Mouse (Mus musculus) liver, embryonic 11.5 days (tissue): ENCODE results near the gene Hint1. TPM values are rescaled to one million over a fixed set of nuclear protein-coding genes. Genes with fewer than 3 reads are reported as not detected.
A peak's percentile ranks its signal among the peaks of the same experiment; 100 is the strongest.
"Not testable (repeated sequence)": the region's sequence is repeated elsewhere in the genome, so short reads cannot be mapped to it uniquely, and the experiment has no call there.

Source experiments
- ATAC-seq: fragments of 200-750 bp; cut with Nextera tagmentation; replicated peaks from 2 replicates; pipeline ENCODE4 v1.8.0; 2017; ENCODE audit warnings: moderate number of reproducible peaks, mild to moderate bottlenecking, moderate TSS enrichment, moderate library complexity; ENCODE audit not compliant: low FRiP score
- DNase-seq: peaks from one replicate; pipeline ENCODE4 v3.0.0-alpha.2; 2017; ENCODE audit warnings: low spot score
- H3K27ac ChIP-seq: fragments of 300-500 bp; sonication (generic); 2 replicates; pipeline ENCODE4 v1.5.1; 2014; ENCODE audit warnings: mild to moderate bottlenecking, low read depth, low read length, control low read depth
- H3K27me3 ChIP-seq: fragments of 300-500 bp; sonication (generic); replicated peaks from 2 replicates; pipeline ENCODE4 v1.6.1; 2014; ENCODE audit warnings: low read length, mixed read lengths; ENCODE audit not compliant: control insufficient read depth, insufficient read depth
- H3K36me3 ChIP-seq: fragments of 300-500 bp; sonication (generic); 2 replicates; pipeline ENCODE4 v1.6.1; 2014; ENCODE audit warnings: mild to moderate bottlenecking, low read length, moderate library complexity, mixed read lengths; ENCODE audit not compliant: control insufficient read depth, insufficient read depth
- H3K4me1 ChIP-seq: fragments of 300-500 bp; sonication (generic); replicated peaks from 2 replicates; pipeline ENCODE4 v1.6.1; 2014; ENCODE audit warnings: low read length, mixed read lengths; ENCODE audit not compliant: control insufficient read depth, insufficient read depth
- H3K4me2 ChIP-seq: fragments of 300-500 bp; sonication (generic); 2 replicates; pipeline ENCODE4 v1.6.1; 2014; ENCODE audit warnings: mild to moderate bottlenecking, control low read depth, moderate library complexity
- H3K4me3 ChIP-seq: fragments of 300-500 bp; sonication (generic); 2 replicates; pipeline ENCODE4 v1.5.1; 2014; ENCODE audit warnings: low read depth, low read length, control low read depth
- H3K9ac ChIP-seq: fragments of 300-500 bp; sonication (generic); 2 replicates; pipeline ENCODE4 v1.6.1; 2014; ENCODE audit warnings: low read depth, low read length, control low read depth
- H3K9me3 ChIP-seq: fragments of 300-500 bp; sonication (generic); 2 replicates; pipeline ENCODE4 v1.6.1; 2016; ENCODE audit warnings: low read length, inconsistent platforms, mixed read lengths; ENCODE audit not compliant: control insufficient read depth
- WGBS: fragments of 180-500 bp; shearing (Covaris S2); extraction: QIAGEN DNeasy Blood & Tissue Kit; methylation state at CpG from one replicate; pipeline ENCODE4 v1.1.7; 2014; 5-methylcytosine and 5-hydroxymethylcytosine counted together
- polyA plus RNA-seq: library from polyadenylated mRNA; unstranded; fragments of >200 nt; fragmentation: Nextera tagmentation; extraction: Ambion mirVana; gene quantifications from 2 replicates; pipeline ENCODE4 v1.2.1, GENCODE M21; 2014

Gene Hint1
- polyA plus RNA-seq, 1 experiment from 2014 or later, result 600 TPM

- not testable (repeated sequence) for H3K4me1 ChIP-seq, H3K27me3 ChIP-seq, H3K9ac ChIP-seq, DNase-seq, H3K4me3 ChIP-seq, H3K27ac ChIP-seq, H3K9me3 ChIP-seq, ATAC-seq, H3K36me3 ChIP-seq
- peak overlapping the region; percentile 73; the same call in 1 of the 2 replicates for H3K4me2 ChIP-seq
- WGBS, result 90% methylated on average over 11 of the region's 12 CpGs
Measured at GRCm38 (mm10) chr11:54858880-54859279, 7.3 kb upstream of the Hint1 start.

GRCm38 (mm10) chr11:54859322-54860165 lies 6.6 kb upstream of the Hint1 start:
- Histone ChIP-seq H3K36me3 (no peaks in the 10 kb centered on the region), H3K9ac (peak overlapping the region; percentile 69), H3K27me3 (no peaks in the 10 kb centered on the region), H3K9me3 (no peaks in the 10 kb centered on the region), H3K4me3 (peak overlapping the region; percentile 67), H3K4me2 (peak overlapping the region; percentile 73), H3K27ac (peak overlapping the region; percentile 44; the same call in 1 of the 2 replicates), H3K4me1 (peaks cover 9% of the 10 kb centered on the region; the same call in 1 of the 2 replicates)
- ATAC-seq (no peak), DNase-seq (no peak)
- WGBS, result 31% methylated on average over 11 of the region's 11 CpGs

GRCm38 (mm10) chr11:54860256-54861038 lies 5.7 kb upstream of the Hint1 start, which contains the start of gene Lyrm7:
Gene Lyrm7 (minus strand): TSS chr11:54860916.
- Histone ChIP-seq H3K27ac (peak within 1 kb of the TSS; percentile 94), H3K4me1 (peaks cover 11% of the 10 kb centered on the region), H3K4me3 (peak within 1 kb of the TSS; percentile 67), H3K4me2 (peak within 1 kb of the TSS; percentile 82), H3K9me3 (no peaks in the 10 kb centered on the region), H3K36me3 (no peaks in the 10 kb centered on the region), H3K27me3 (no peaks in the 10 kb centered on the region), H3K9ac (peak within 1 kb of the TSS; percentile 79)
- DNase-seq, result peak; percentile 89
- WGBS, result under 1% methylated on average over 42 of the region's 42 CpGs
- ATAC-seq, result peak; percentile 96

GRCm38 (mm10) chr11:54861471-54862420 lies 4.4 kb upstream of the Hint1 start:
- Histone ChIP-seq H3K9me3 (no peaks in the 10 kb centered on the region), H3K4me2 (peak overlapping the region; percentile 82), H3K36me3 (no peaks in the 10 kb centered on the region), H3K9ac (no peak overlapping the region; the same call in 1 of the 2 replicates), H3K27ac (peak overlapping the region; percentile 94), H3K27me3 (no peaks in the 10 kb centered on the region), H3K4me1 (peaks cover 14% of the 10 kb centered on the region), H3K4me3 (0 out of 2 replicates have a peak overlapping the region, but pooled peaks have one; percentile 67)
- DNase-seq (no peak), ATAC-seq (no peak)
- WGBS, result 89% methylated on average over 5 of the region's 5 CpGs

- H3K9ac ChIP-seq, result no peak overlapping the region; the same call in 1 of the 2 replicates
- no peak overlapping the region for H3K27ac ChIP-seq
- 45% methylated on average over 10 of the region's 10 CpGs for WGBS
Measured at GRCm38 (mm10) chr11:54862621-54863520, 3.3 kb upstream of the Hint1 start.

GRCm38 (mm10) chr11:54865330-54866085 lies 675 bp upstream of the Hint1 start:
- Histone ChIP-seq H3K4me1 (peaks cover 25% of the 10 kb centered on the region), H3K4me3 (peak overlapping the region; percentile 82), H3K9ac (peak overlapping the region; percentile 98), H3K27ac (peak overlapping the region; percentile 95), H3K4me2 (peak overlapping the region; percentile 80), H3K36me3 (peaks cover 7% of the 10 kb centered on the region; the same call in 1 of the 2 replicates), H3K9me3 (no peaks in the 10 kb centered on the region), H3K27me3 (no peaks in the 10 kb centered on the region)
- ATAC-seq (no peak), DNase-seq (no peak)
- 70% methylated on average over 6 of the region's 6 CpGs for WGBS

More at GRCm38 (mm10) chr11:54862621-54863520, 3.3 kb upstream of the Hint1 start:
- no peak for ATAC-seq
- no peak for DNase-seq
- no peak overlapping the region for H3K4me2 ChIP-seq
- H3K36me3 ChIP-seq, result no peaks in the 10 kb centered on the region
- no peaks in the 10 kb centered on the region for H3K9me3 ChIP-seq
- H3K4me3 ChIP-seq, result no peak overlapping the region
- no peaks in the 10 kb centered on the region for H3K27me3 ChIP-seq
- peaks cover 19% of the 10 kb centered on the region for H3K4me1 ChIP-seq

- H3K27me3 ChIP-seq, result no peaks in the 10 kb centered on the region
- 2% methylated on average over 5 of the region's 5 CpGs for WGBS
- DNase-seq, result no peak
- peak overlapping the region; percentile 95 for H3K27ac ChIP-seq
- H3K4me1 ChIP-seq, result peaks cover 25% of the 10 kb centered on the region
- H3K4me2 ChIP-seq, result peak overlapping the region; percentile 80
- no peaks in the 10 kb centered on the region for H3K9me3 ChIP-seq
- H3K4me3 ChIP-seq, result peak overlapping the region; percentile 82
- peaks cover 20% of the 10 kb centered on the region for H3K36me3 ChIP-seq
- ATAC-seq, result peak; percentile 62
- H3K9ac ChIP-seq, result peak overlapping the region; percentile 98
Measured at GRCm38 (mm10) chr11:54867049-54867385, 834 bp downstream of the Hint1 start.
